Mouse (Mus musculus) forebrain, embryonic 10.5 days (tissue): ENCODE measurements around the gene Scd1. TPM values are rescaled to one million over a fixed set of nuclear protein-coding genes. Genes with fewer than 3 reads are reported as not detected.

Experiments
- DNase-seq: peaks from one replicate; pipeline ENCODE4 v3.0.0-alpha.2; 2017; ENCODE audit warnings: low spot score; ENCODE audit errors: extremely low spot score
- H3K27ac ChIP-seq: fragments of 300-500 bp; sonication (generic); 2 replicates; pipeline ENCODE4 v1.5.1; 2016; ENCODE audit warnings: mild to moderate bottlenecking
- H3K27me3 ChIP-seq: fragments of 300-500 bp; sonication (generic); 2 replicates; pipeline ENCODE4 v1.6.1; 2016; ENCODE audit warnings: mild to moderate bottlenecking; ENCODE audit not compliant: poor library complexity, severe bottlenecking
- H3K36me3 ChIP-seq: fragments of 300-500 bp; sonication (generic); replicated peaks from 2 replicates; pipeline ENCODE4 v1.6.1; 2016; ENCODE audit warnings: mild to moderate bottlenecking, moderate library complexity
- H3K4me1 ChIP-seq: fragments of 300-500 bp; sonication (generic); 2 replicates; pipeline ENCODE4 v1.6.1; 2016
- H3K4me3 ChIP-seq: fragments of 300-500 bp; sonication (generic); 2 replicates; pipeline ENCODE4 v1.5.1; 2016; ENCODE audit warnings: mild to moderate bottlenecking, moderate library complexity
- H3K9me3 ChIP-seq: fragments of 300-500 bp; sonication (generic); 2 replicates; pipeline ENCODE4 v1.6.1; 2016; ENCODE audit warnings: mild to moderate bottlenecking, moderate library complexity
- WGBS: fragments of 180-500 bp; shearing (Covaris S2); methylation state at CpG from one replicate; pipeline ENCODE4 v1.1.7; 2016; 5-methylcytosine and 5-hydroxymethylcytosine counted together
- polyA plus RNA-seq: library from polyadenylated mRNA; unstranded; fragments of >200 nt; fragmentation: Nextera tagmentation; extraction: Ambion mirVana; gene quantifications from 2 replicates; pipeline ENCODE4 v1.2.1, GENCODE M21; 2016

Scd1 gene
- polyA plus RNA-seq, 1 experiment from 2014 or later: 23.4 TPM

DNA sequence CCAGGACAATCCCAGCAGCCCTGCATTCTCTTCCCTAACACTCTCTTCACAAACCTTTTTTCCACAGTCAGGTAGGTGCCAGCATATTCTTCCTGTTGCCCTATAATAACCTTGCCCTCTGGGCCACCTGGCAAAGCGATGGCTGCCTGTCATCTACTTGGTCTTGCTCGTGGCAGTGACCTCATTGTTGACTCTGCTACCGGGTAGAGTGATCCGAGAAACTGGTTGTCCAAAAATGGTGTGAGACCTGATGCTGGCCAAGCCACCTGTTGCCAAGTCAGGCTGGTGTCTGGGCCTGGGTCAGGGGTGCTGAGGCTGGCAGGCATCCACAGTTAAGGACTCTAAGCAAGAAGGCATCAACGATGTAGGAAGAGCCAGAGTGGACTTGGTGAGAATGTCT, 10.4 kb upstream of the Scd1 start:
- 82% methylated on average over 5 of the region's 5 CpGs for WGBS
- Histone ChIP-seq H3K36me3 (no peaks in the 10 kb centered on the region), H3K9me3 (no peaks in the 10 kb centered on the region), H3K27ac (no peak overlapping the region), H3K27me3 (peaks cover 9% of the 10 kb centered on the region; the same call in 1 of the 2 replicates), H3K4me3 (no peak overlapping the region), H3K4me1 (0 out of 2 replicates have a peak, but pooled peaks cover 5% of the 10 kb centered on the region)
- no peak for DNase-seq

DNA sequence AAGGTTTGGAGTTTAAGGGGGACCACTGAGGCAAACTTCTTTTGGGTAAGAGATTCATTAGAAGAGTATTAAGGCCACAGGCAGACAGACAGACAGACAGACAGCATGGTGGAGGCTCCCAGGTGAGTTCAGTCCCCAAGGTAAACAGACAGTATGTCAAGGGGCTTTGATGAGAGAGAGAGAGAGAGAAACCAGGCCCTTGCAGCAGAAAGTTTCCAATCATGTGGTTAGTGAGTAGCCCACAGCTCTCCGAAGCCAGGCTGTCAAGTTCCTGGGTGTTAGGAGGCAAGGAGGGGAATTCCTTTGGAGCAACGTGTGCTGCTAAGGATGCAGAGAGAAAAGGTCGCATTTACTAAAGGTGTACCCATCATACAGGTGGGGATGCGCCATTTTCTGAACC, 9.8 kb upstream of the Scd1 start:
- peaks cover 9% of the 10 kb centered on the region; the same call in 1 of the 2 replicates for H3K27me3 ChIP-seq
- no peaks in the 10 kb centered on the region for H3K36me3 ChIP-seq
- H3K27ac ChIP-seq: no peak overlapping the region
- no peak for DNase-seq
- H3K4me1 ChIP-seq: 0 out of 2 replicates have a peak, but pooled peaks cover 5% of the 10 kb centered on the region
- H3K9me3 ChIP-seq: no peaks in the 10 kb centered on the region
- H3K4me3 ChIP-seq: no peak overlapping the region
- WGBS: 65% methylated on average over 4 of the region's 4 CpGs

DNA sequence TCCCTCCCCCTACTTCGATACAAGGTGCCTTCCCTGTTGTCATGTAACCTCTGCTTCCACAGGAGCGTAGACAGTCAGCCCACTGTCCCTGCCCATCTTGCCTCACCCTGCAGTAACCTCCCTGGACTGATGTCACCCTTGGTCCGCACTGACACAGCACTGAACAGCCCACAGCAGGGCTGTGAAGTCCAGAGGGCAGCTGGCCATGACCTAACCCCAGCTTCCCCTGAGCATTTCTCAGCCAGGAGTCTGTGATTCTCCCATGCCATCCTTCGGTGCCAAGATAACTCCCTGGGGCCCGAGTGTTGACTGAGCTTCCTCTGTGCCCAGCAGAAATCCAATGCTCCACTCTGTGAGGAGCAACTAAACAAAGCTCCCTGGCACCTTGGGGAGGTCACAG, 8.6 kb upstream of the Scd1 start:
- H3K4me1 ChIP-seq: 0 out of 2 replicates have a peak, but pooled peaks cover 5% of the 10 kb centered on the region
- H3K4me3 ChIP-seq: no peak overlapping the region
- no peak for DNase-seq
- H3K27me3 ChIP-seq: peaks cover 9% of the 10 kb centered on the region; the same call in 1 of the 2 replicates
- H3K9me3 ChIP-seq: no peaks in the 10 kb centered on the region
- H3K36me3 ChIP-seq: no peaks in the 10 kb centered on the region
- H3K27ac ChIP-seq: no peak overlapping the region
- WGBS: 87% methylated on average over 5 of the region's 5 CpGs

DNA sequence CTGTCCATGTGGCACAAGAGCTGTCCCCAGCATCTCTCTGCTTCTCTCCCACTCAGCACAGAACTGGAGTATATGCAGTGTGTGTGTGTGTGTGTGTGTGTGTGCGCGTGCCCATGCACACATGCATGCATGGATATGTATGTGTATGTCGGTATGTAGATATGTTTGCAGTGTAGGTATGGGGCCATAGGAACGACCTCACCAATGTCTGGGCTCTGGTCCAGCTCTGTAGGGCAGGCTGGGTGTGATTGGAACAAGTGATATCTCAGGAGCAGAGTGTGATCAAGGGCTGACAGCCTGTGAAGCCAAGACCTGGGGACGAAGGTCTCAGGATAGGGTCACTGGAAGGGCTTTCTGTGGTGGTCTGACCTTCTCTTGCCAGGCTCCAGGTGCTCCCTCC, 7.8 kb upstream of the Scd1 start:
- Histone ChIP-seq H3K4me3 (no peak overlapping the region), H3K27me3 (peaks cover 9% of the 10 kb centered on the region; the same call in 1 of the 2 replicates), H3K9me3 (no peaks in the 10 kb centered on the region), H3K27ac (no peak overlapping the region), H3K36me3 (no peaks in the 10 kb centered on the region), H3K4me1 (0 out of 2 replicates have a peak, but pooled peaks cover 5% of the 10 kb centered on the region)
- no peak for DNase-seq
- WGBS: 89% methylated on average over 5 of the region's 5 CpGs

DNA sequence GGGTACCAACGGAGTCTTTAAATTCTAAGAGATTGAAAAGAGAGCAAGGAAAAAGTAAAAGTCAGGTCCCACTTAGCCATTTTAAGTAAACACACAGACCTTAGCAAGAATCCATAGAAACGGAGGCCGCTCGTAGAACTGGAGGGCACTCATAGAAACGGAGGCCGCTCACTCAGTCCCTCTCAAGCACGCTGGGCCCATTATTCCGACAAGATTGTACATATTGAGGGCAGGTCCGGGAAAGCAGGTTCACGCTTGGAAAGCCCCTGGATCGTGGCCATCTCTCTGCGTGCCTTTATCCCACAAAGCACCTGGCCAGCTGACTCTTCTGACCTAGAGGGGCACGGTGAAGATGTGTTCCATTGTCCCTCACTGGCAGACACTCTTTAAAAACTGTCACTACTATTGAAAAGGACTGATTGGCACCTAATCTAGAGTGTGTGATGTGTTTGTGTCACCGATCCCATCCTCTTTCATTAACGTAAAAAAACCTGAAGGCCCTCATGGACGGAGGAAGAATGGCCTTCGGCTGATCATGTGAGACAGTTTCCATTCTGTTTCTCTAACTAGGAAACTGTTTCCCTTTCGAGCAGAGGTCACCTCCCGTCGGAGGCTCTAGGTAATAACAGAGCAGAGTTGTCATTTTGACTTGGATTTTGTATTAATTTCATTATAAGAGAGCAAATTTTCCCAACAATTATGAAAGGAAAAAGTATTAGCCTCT, 2.8 kb upstream of the Scd1 start:
- Histone ChIP-seq H3K4me3 (no peak overlapping the region), H3K27ac (no peak overlapping the region), H3K36me3 (peaks cover 6% of the 10 kb centered on the region), H3K9me3 (no peaks in the 10 kb centered on the region), H3K27me3 (peaks cover 8% of the 10 kb centered on the region; the same call in 1 of the 2 replicates), H3K4me1 (peaks cover 33% of the 10 kb centered on the region)
- no peak for DNase-seq
- 90% methylated on average over 20 of the region's 20 CpGs for WGBS

DNA sequence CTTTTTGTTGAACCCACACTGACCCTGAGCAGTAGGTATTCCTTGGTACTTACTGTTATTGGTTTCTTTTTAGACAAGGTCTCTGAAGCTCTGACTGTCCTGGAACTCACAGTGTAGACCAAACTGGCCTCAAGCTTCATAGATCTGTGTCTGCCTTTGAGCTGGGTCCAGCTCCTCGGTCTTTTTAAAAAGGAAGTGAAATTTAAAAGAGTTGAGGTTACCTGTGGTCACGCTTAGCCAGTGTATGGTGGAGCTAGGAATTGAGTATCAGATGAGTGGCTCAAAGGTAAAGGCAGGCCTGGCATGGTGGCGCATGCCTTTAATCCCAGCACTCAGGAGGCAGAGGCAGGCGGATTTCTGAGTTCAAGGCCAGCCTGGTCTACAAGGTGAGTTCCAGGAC, 916 bp upstream of the Scd1 start:
- 69% methylated on average over 4 of the region's 4 CpGs for WGBS
- Histone ChIP-seq H3K27ac (peak overlapping the region; percentile 89), H3K36me3 (peaks cover 25% of the 10 kb centered on the region), H3K4me3 (peak overlapping the region; percentile 72), H3K9me3 (no peaks in the 10 kb centered on the region), H3K4me1 (peaks cover 41% of the 10 kb centered on the region), H3K27me3 (peaks cover 8% of the 10 kb centered on the region; the same call in 1 of the 2 replicates)
- no peak for DNase-seq

DNA sequence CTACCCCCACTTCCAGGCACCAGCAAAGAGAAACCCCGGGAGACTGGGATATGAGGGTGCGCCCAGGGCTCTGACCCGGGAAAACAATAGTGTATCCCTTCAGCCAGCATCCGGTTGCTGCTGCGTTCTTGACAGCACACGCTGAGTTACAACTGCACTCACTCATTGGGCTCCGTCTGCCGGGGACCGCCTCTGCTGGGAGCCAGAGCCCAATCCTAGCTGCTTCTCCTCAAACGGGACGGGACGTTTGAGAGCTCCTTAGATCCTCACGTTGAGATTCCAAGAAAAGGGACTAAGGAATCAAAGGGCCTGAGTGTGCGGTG, 505 bp upstream of the Scd1 start:
- Histone ChIP-seq H3K36me3 (peaks cover 29% of the 10 kb centered on the region), H3K4me1 (peaks cover 41% of the 10 kb centered on the region), H3K27me3 (peaks cover 8% of the 10 kb centered on the region; the same call in 1 of the 2 replicates), H3K9me3 (no peaks in the 10 kb centered on the region), H3K27ac (peak overlapping the region; percentile 89), H3K4me3 (peak overlapping the region; percentile 72)
- WGBS: under 1% methylated on average over 14 of the region's 14 CpGs
- peak; percentile 65 for DNase-seq

DNA sequence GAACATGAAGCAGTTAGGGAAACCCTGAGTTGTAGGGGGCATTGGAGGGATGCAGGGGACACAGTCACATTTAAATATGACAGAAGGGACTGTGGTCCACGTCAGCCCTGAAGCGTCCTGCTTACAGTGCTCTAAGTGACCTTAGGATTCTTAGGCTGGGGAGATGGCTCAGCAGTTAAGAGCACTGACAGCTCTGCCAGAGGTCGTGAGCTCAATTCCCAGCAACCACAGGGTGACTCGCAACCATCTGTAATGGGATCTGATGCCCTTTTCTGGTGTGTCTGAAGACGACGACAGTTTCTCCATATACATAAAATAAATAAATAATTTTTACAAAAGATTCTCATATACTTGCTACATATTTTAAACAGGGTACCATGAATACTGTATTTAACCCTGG, 4.1 kb downstream of the Scd1 start:
- Histone ChIP-seq H3K4me1 (peaks cover 37% of the 10 kb centered on the region), H3K36me3 (peaks cover 75% of the 10 kb centered on the region), H3K27me3 (peaks cover 8% of the 10 kb centered on the region; the same call in 1 of the 2 replicates), H3K9me3 (no peaks in the 10 kb centered on the region), H3K4me3 (no peak overlapping the region), H3K27ac (no peak overlapping the region)
- 90% methylated on average over 6 of the region's 6 CpGs for WGBS
- DNase-seq: no peak

DNA sequence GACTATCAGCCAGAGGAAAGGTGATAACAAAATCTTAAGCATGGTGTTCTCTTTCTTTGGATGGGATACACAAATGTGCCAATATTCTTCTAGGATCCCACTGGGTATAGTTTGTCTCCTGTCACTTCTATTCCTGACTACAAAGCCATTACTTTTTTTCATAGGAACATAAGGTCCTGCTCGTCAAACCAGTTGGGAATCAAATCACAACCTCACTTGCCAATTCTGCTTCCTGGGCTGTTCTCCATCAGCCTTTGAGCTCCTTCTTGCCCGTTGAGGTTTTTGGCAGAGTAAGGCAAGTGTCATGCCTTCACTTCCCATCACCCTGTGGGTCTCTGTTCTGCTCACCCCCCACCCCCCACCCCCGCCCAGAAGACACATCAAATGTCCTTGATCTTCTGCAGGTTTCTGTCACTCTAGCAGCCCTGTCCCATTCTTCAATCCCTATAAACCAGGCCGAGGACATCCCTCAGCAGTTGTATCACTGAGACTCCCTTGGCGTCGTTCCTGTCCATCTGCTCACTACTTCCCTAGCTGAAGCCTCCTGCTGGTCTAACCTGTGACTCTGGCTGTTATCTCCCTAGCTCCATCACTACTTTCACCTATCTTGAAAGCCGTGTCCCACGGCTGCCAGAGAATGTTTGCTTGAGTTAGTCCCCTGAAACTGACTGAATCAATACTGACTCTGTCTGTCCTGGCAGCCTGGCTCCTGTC, 7.0 kb downstream of the Scd1 start:
- no peak overlapping the region for H3K4me3 ChIP-seq
- peaks cover 100% of the 10 kb centered on the region for H3K36me3 ChIP-seq
- DNase-seq: no peak
- H3K27ac ChIP-seq: no peak overlapping the region
- no peaks in the 10 kb centered on the region for H3K9me3 ChIP-seq
- WGBS: 87% methylated on average over 8 of the region's 8 CpGs
- peaks cover 2% of the 10 kb centered on the region; the same call in 1 of the 2 replicates for H3K27me3 ChIP-seq
- H3K4me1 ChIP-seq: peaks cover 10% of the 10 kb centered on the region

DNA sequence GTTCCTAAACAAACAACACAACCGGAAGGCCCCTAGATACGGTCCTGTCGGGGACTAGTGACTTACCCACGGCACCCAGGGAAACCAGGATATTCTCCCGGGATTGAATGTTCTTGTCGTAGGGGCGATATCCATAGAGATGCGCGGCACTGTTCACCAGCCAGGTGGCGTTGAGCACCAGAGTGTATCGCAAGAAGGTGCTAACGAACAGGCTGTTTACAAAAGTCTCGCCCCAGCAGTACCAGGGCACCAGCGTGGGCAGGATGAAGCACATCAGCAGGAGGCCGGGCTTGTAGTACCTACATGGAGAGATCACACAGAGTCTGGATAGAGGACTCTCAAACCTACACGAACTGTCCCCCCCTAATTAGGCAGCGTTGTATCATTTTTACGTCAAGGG, 7.6 kb downstream of the Scd1 start:
- Histone ChIP-seq H3K4me1 (peaks cover 4% of the 10 kb centered on the region), H3K4me3 (no peak overlapping the region), H3K36me3 (peaks cover 100% of the 10 kb centered on the region), H3K27ac (no peak overlapping the region), H3K27me3 (no peaks in the 10 kb centered on the region), H3K9me3 (no peaks in the 10 kb centered on the region)
- DNase-seq: no peak
- 96% methylated on average over 18 of the region's 18 CpGs for WGBS

DNA sequence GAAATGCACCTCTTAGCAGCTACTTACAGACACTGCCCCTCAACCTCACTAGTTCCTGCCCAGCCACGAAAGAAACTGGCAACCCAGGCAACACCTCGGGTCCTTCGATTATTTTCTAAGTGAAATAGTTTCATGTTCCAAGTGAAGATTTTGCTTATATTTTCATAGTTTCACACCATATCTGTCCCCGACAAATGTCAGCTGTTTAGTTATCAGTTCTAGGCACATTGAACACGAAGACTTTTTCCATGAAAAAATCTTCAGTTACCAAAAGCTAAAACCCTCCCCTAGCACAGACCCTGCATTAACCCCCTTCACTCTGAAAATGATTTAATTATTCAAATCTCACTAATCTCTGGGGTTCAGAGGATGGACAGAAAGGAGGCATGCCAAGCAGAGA, 10.9 kb downstream of the Scd1 start:
- Histone ChIP-seq H3K4me3 (no peak overlapping the region), H3K9me3 (no peaks in the 10 kb centered on the region), H3K27me3 (no peaks in the 10 kb centered on the region), H3K4me1 (no peaks in the 10 kb centered on the region), H3K27ac (no peak overlapping the region), H3K36me3 (peaks cover 80% of the 10 kb centered on the region)
- WGBS: 90% methylated on average over 5 of the region's 5 CpGs
- no peak for DNase-seq

DNA sequence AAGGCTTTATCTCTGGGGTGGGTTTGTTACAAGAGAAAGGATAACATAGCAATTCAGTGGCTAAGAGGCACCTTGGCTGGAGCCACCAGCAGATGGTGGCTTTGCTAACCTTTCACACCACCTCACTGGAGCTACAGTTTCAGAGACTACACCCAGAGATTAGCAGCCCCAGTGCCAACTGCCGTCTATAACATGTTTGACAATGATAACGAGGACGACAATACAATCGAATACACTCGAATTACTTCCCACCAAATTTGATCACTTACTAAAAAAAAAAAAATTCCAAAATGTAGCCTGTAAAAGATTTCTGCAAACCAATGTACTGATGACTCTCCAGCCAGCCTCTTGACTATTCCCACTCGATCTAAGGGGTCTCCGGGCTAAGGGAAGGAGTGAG, 12.7 kb downstream of the Scd1 start:
- H3K4me1 ChIP-seq: peaks cover 2% of the 10 kb centered on the region
- no peak for DNase-seq
- no peaks in the 10 kb centered on the region for H3K27me3 ChIP-seq
- WGBS: 89% methylated on average over 7 of the region's 7 CpGs
- H3K27ac ChIP-seq: no peak overlapping the region
- H3K36me3 ChIP-seq: peaks cover 62% of the 10 kb centered on the region
- no peak overlapping the region for H3K4me3 ChIP-seq
- H3K9me3 ChIP-seq: no peaks in the 10 kb centered on the region

DNA sequence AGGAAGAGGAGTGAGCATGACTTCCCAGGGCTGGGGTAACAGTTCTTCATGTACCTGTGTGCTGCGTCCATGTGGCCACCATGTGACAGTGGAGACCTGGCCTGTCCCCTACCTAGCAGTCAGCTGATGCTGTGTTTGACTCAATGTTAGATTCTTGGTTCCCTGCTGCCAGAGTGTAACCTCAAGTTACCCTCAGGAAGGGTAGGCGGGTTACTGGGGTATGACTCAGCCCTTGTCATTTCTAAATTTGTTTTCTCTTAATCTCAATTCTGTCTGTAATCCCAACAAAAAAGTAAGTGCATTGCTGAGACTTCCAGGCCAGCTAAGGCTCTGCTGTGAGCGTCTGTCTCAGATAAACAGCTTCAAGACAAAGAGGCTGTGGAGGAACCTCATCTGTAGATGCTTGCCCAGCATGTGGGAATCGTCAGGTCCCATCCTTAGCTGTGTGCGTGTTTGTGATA, 13.7 kb downstream of the Scd1 start:
- 83% methylated on average over 5 of the region's 5 CpGs for WGBS
- H3K27ac ChIP-seq: no peak overlapping the region
- no peak for DNase-seq

More for the DNA sequence above, 13.7 kb downstream of the Scd1 start:
- Histone ChIP-seq H3K27me3 (no peaks in the 10 kb centered on the region), H3K9me3 (no peaks in the 10 kb centered on the region), H3K4me1 (peaks cover 12% of the 10 kb centered on the region), H3K4me3 (no peak overlapping the region), H3K36me3 (peaks cover 52% of the 10 kb centered on the region)
